Mouse (Mus musculus): ENCODE measurements at regions not wholly inside any gene's neighbourhood (a gene's known extent, or its start where the extent isn't known, plus 50 kb on each side); places are given as distances from the start of the nearest gene placed in this dataset.

DNA sequence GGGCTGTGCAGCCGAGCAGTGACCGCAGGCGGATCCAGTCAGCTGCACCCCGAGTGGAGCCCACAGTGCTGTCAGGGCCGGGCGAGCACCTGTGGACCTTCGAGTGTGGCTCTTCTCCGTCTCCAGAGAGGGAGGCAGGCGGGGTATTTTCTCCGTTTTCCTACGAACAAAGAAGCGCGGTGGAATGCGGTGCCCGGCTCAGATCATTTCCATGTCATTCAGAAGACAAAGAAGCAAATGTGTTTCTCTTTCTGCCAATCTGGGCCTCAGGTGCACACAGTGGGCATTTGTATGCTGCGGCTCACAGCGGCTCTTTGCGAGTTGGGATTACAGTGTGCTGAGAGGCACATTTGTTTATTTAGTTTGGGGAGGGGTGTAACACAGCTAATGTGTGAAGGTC lies 483.1 kb downstream of the Ajap1 start:
- Histone ChIP-seq H3K4me1 (ENCODE audit: insufficient read depth) (no peaks in the 10 kb centered on the region), H3K27me3 (ENCODE audit: insufficient read depth, low read length) (no peaks in the 10 kb centered on the region), H3K4me3 (ENCODE audit: low read depth, low read length) (no peak overlapping the region), H3K9me3 (ENCODE audit: low read depth, low read length) (no peaks in the 10 kb centered on the region), H3K4me2 (no peak overlapping the region), H3K9ac (no peak overlapping the region), H3K36me3 (ENCODE audit: insufficient read depth) (no peaks in the 10 kb centered on the region), H3K27ac (ENCODE audit: low read depth) (no peak overlapping the region)
- ATAC-seq (ENCODE audit: insufficient read depth) (no peak), DNase-seq (no peak)
- WGBS: 24% methylated on average over 18 of the region's 18 CpGs
- no peak for TF ChIP-seq CTCF (IDR thresholded peaks at IDR 0.05; ENCODE audit: low read depth)

GRCm38 (mm10) chr4:152997251-152997650 lies 485.4 kb downstream of the Ajap1 start:
- H3K27me3 ChIP-seq (ENCODE audit: insufficient read depth, low read length): no peaks in the 10 kb centered on the region
- no peaks in the 10 kb centered on the region for H3K4me1 ChIP-seq (ENCODE audit: insufficient read depth)
- H3K9ac ChIP-seq: no peak overlapping the region
- no peaks in the 10 kb centered on the region for H3K9me3 ChIP-seq (ENCODE audit: low read depth, low read length)
- ATAC-seq (ENCODE audit: insufficient read depth) (no peak), DNase-seq (no peak)
- TF ChIP-seq CTCF (IDR thresholded peaks at IDR 0.05; ENCODE audit: low read depth): no peak
- H3K4me3 ChIP-seq (ENCODE audit: low read depth, low read length): no peak overlapping the region
- H3K36me3 ChIP-seq (ENCODE audit: insufficient read depth): no peaks in the 10 kb centered on the region
- WGBS: 61% methylated on average over 5 of the region's 5 CpGs
- no peak overlapping the region for H3K27ac ChIP-seq (ENCODE audit: low read depth)
- H3K4me2 ChIP-seq: no peak overlapping the region

- WGBS: 66% methylated on average over 2 of the region's 2 CpGs
- H3K4me2 ChIP-seq: no peak overlapping the region
- TF ChIP-seq CTCF (IDR thresholded peaks at IDR 0.05; ENCODE audit: low read depth): no peak
- H3K4me3 ChIP-seq (ENCODE audit: low read depth, low read length): no peak overlapping the region
- no peak overlapping the region for H3K9ac ChIP-seq
- H3K27ac ChIP-seq (ENCODE audit: low read depth): no peak overlapping the region
- DNase-seq (no peak), ATAC-seq (ENCODE audit: insufficient read depth) (no peak)
- H3K36me3 ChIP-seq (ENCODE audit: insufficient read depth): no peaks in the 10 kb centered on the region
- H3K9me3 ChIP-seq (ENCODE audit: low read depth, low read length): no peaks in the 10 kb centered on the region
- H3K4me1 ChIP-seq (ENCODE audit: insufficient read depth): no peaks in the 10 kb centered on the region
- no peaks in the 10 kb centered on the region for H3K27me3 ChIP-seq (ENCODE audit: insufficient read depth, low read length)
These were observed 486.0 kb downstream of the Ajap1 start for GRCm38 (mm10) chr4:152996641-152997040.

GRCm38 (mm10) chr4:152995052-152995595 lies 487.5 kb downstream of the Ajap1 start:
- Histone ChIP-seq H3K27ac (ENCODE audit: low read depth) (no peak overlapping the region), H3K4me3 (ENCODE audit: low read depth, low read length) (no peak overlapping the region), H3K9ac (no peak overlapping the region), H3K27me3 (ENCODE audit: insufficient read depth, low read length) (no peaks in the 10 kb centered on the region), H3K9me3 (ENCODE audit: low read depth, low read length) (no peaks in the 10 kb centered on the region), H3K4me1 (ENCODE audit: insufficient read depth) (no peaks in the 10 kb centered on the region), H3K4me2 (no peak overlapping the region), H3K36me3 (ENCODE audit: insufficient read depth) (no peaks in the 10 kb centered on the region)
- WGBS: 50% methylated on average over 5 of the region's 5 CpGs
- TF ChIP-seq CTCF (IDR thresholded peaks at IDR 0.05; ENCODE audit: low read depth): no peak
- DNase-seq: no peak
- no peak for ATAC-seq (ENCODE audit: insufficient read depth)

- H3K4me2 ChIP-seq: no peak overlapping the region
- no peak for DNase-seq
- WGBS: 67% methylated on average over 3 of the region's 3 CpGs
- H3K9me3 ChIP-seq (ENCODE audit: low read depth, low read length): no peaks in the 10 kb centered on the region
- no peaks in the 10 kb centered on the region for H3K27me3 ChIP-seq (ENCODE audit: insufficient read depth, low read length)
- no peak for TF ChIP-seq CTCF (IDR thresholded peaks at IDR 0.05; ENCODE audit: low read depth)
- H3K9ac ChIP-seq: no peak overlapping the region
- no peaks in the 10 kb centered on the region for H3K36me3 ChIP-seq (ENCODE audit: insufficient read depth)
- no peaks in the 10 kb centered on the region for H3K4me1 ChIP-seq (ENCODE audit: insufficient read depth)
- no peak overlapping the region for H3K4me3 ChIP-seq (ENCODE audit: low read depth, low read length)
- ATAC-seq (ENCODE audit: insufficient read depth): no peak
- H3K27ac ChIP-seq (ENCODE audit: low read depth): no peak overlapping the region
These were observed 488.4 kb downstream of the Ajap1 start for GRCm38 (mm10) chr4:152994206-152994605.

DNA sequence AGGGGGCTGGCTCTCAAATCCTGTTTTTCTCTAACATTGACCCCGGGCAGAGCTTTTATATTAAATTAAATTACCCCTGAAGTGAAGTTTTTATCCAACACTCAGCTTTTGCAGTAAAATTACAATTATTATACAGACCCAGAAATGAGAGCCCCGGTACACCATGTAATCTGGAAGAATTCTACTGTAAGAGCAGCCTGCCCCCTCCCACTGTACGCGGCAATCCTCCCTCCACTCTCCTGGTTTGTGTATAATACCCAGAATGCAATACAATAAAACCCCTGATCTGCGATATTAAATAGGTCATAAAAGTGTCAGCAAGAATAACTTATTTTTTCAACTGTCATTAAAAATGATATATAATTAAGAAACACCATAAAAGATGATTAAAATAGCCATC lies 492.3 kb downstream of the Ajap1 start:
- no peak for DNase-seq
- no peaks in the 10 kb centered on the region for H3K4me1 ChIP-seq (ENCODE audit: insufficient read depth)
- H3K4me3 ChIP-seq (ENCODE audit: low read depth, low read length): no peak overlapping the region
- no peak for ATAC-seq (ENCODE audit: insufficient read depth)
- H3K4me2 ChIP-seq: no peak overlapping the region
- WGBS: 79% methylated on average over 5 of the region's 5 CpGs
- TF ChIP-seq CTCF (IDR thresholded peaks at IDR 0.05; ENCODE audit: low read depth): no peak
- no peaks in the 10 kb centered on the region for H3K9me3 ChIP-seq (ENCODE audit: low read depth, low read length)
- H3K27ac ChIP-seq (ENCODE audit: low read depth): no peak overlapping the region
- H3K36me3 ChIP-seq (ENCODE audit: insufficient read depth): no peaks in the 10 kb centered on the region
- no peaks in the 10 kb centered on the region for H3K27me3 ChIP-seq (ENCODE audit: insufficient read depth, low read length)
- no peak overlapping the region for H3K9ac ChIP-seq

GRCm38 (mm10) chr4:152987726-152988125 lies 494.9 kb downstream of the Ajap1 start:
- H3K4me1 ChIP-seq (ENCODE audit: insufficient read depth): no peaks in the 10 kb centered on the region
- no peak overlapping the region for H3K4me2 ChIP-seq
- no peak overlapping the region for H3K9ac ChIP-seq
- H3K9me3 ChIP-seq (ENCODE audit: low read depth, low read length): no peaks in the 10 kb centered on the region
- DNase-seq: no peak
- no peaks in the 10 kb centered on the region for H3K36me3 ChIP-seq (ENCODE audit: insufficient read depth)
- no peak for ATAC-seq (ENCODE audit: insufficient read depth)
- no peaks in the 10 kb centered on the region for H3K27me3 ChIP-seq (ENCODE audit: insufficient read depth, low read length)
- no peak overlapping the region for H3K4me3 ChIP-seq (ENCODE audit: low read depth, low read length)
- H3K27ac ChIP-seq (ENCODE audit: low read depth): no peak overlapping the region
- TF ChIP-seq CTCF (IDR thresholded peaks at IDR 0.05; ENCODE audit: low read depth): no peak
- 61% methylated on average over 4 of the region's 4 CpGs for WGBS
